Mouse (Mus musculus) cerebral cortex, adult 2 months (tissue): Measurements from ENCODE around the gene Tmem215.

Experiments
- WGBS: fragments of 180-500 bp; shearing (Covaris S2); methylation state at CpG from one replicate; pipeline ENCODE4 v1.1.7; 2018; 5-methylcytosine and 5-hydroxymethylcytosine counted together

Gene Tmem215

GRCm38 (mm10) chr4:40471880-40472279 lies at the start of gene Tmem215:
TSS of gene Tmem215 (plus strand) at chr4:40472180.
- WGBS = 76% methylated on average over 10 of the region's 10 CpGs

- WGBS = 88% methylated on average over 5 of the region's 5 CpGs
These were observed 40.1 kb upstream of the Tmem215 start for GRCm38 (mm10) chr4:40431916-40432315.

GRCm38 (mm10) chr4:40433379-40433778 lies 38.6 kb upstream of the Tmem215 start:
- 88% methylated on average over 3 of the region's 3 CpGs for WGBS

- 52% methylated on average over 1 of the region's 1 CpGs for WGBS
These were observed 37.6 kb upstream of the Tmem215 start for GRCm38 (mm10) chr4:40434388-40434787.

- 96% methylated on average over 9 of the region's 9 CpGs for WGBS
These were observed 28.4 kb upstream of the Tmem215 start for GRCm38 (mm10) chr4:40443565-40443964.

- WGBS = 6% methylated on average over 55 of the region's 55 CpGs
These were observed 935 bp downstream of the Tmem215 start for GRCm38 (mm10) chr4:40472700-40473530.

- WGBS = 75% methylated on average over 9 of the region's 9 CpGs
These were observed 1.9 kb downstream of the Tmem215 start for GRCm38 (mm10) chr4:40473911-40474310.

- 58% methylated on average over 5 of the region's 5 CpGs for WGBS
These were observed 6.0 kb downstream of the Tmem215 start for GRCm38 (mm10) chr4:40477963-40478362.

- WGBS = 45% methylated on average over 6 of the region's 6 CpGs
These were observed 14.6 kb downstream of the Tmem215 start for GRCm38 (mm10) chr4:40486546-40486945.

GRCm38 (mm10) chr4:40491731-40492130 lies 19.8 kb downstream of the Tmem215 start:
- 95% methylated on average over 8 of the region's 8 CpGs for WGBS

GRCm38 (mm10) chr4:40496354-40496753 lies 24.4 kb downstream of the Tmem215 start:
- 34% methylated on average over 6 of the region's 6 CpGs for WGBS

- WGBS = 48% methylated on average over 5 of the region's 5 CpGs
These were observed 24.8 kb downstream of the Tmem215 start for GRCm38 (mm10) chr4:40496828-40497227.

GRCm38 (mm10) chr4:40499812-40500591 lies 28.0 kb downstream of the Tmem215 start:
- 81% methylated on average over 11 of the region's 11 CpGs for WGBS

GRCm38 (mm10) chr4:40502459-40502858 lies 30.5 kb downstream of the Tmem215 start:
- WGBS = 65% methylated on average over 3 of the region's 3 CpGs

GRCm38 (mm10) chr4:40509534-40509933 lies 37.6 kb downstream of the Tmem215 start:
- WGBS = 31% methylated on average over 16 of the region's 16 CpGs

- WGBS = 44% methylated on average over 2 of the region's 2 CpGs
These were observed 41.3 kb downstream of the Tmem215 start for GRCm38 (mm10) chr4:40513235-40513634.

GRCm38 (mm10) chr4:40518545-40519324 lies 46.8 kb downstream of the Tmem215 start:
- WGBS = 60% methylated on average over 14 of the region's 14 CpGs
